Mouse (Mus musculus) liver, postnatal 0 days (tissue): ENCODE results near the gene Nod2. TPM values are rescaled to one million over a fixed set of nuclear protein-coding genes. Genes with fewer than 3 reads are reported as not detected.
A peak's percentile ranks its signal among the peaks of the same experiment; 100 is the strongest.

Experiments
- ATAC-seq: fragments of 200-750 bp; cut with Nextera tagmentation; 2 replicates; pipeline ENCODE4 v1.8.0; 2017; ENCODE audit warnings: mild to moderate bottlenecking, moderate library complexity
- DNase-seq: peaks from one replicate; pipeline ENCODE4 v3.0.0-alpha.2; 2016
- H3K27ac ChIP-seq: fragments of 300-500 bp; sonication (generic); 2 replicates; pipeline ENCODE4 v1.5.1; 2014; ENCODE audit warnings: antibody characterized with exemption, moderate library complexity, mild to moderate bottlenecking, low read depth
- H3K27me3 ChIP-seq: fragments of 300-500 bp; sonication (generic); 2 replicates; pipeline ENCODE4 v1.6.1; 2014; ENCODE audit warnings: low read length, control low read depth, mixed read lengths; ENCODE audit not compliant: insufficient read depth
- H3K36me3 ChIP-seq: fragments of 300-500 bp; sonication (generic); replicated peaks from 2 replicates; pipeline ENCODE4 v1.6.1; 2014; ENCODE audit warnings: mild to moderate bottlenecking, control low read depth, low read length, moderate library complexity, mixed read lengths; ENCODE audit not compliant: insufficient read depth
- H3K4me1 ChIP-seq: fragments of 300-500 bp; sonication (generic); 2 replicates; pipeline ENCODE4 v1.6.1; 2014; ENCODE audit warnings: antibody characterized with exemption, mild to moderate bottlenecking, control low read depth; ENCODE audit not compliant: insufficient read depth
- H3K4me2 ChIP-seq: fragments of 300-500 bp; sonication (generic); 2 replicates; pipeline ENCODE4 v1.6.1; 2014; ENCODE audit warnings: low read depth, mild to moderate bottlenecking, low read length, moderate library complexity, mixed read lengths
- H3K4me3 ChIP-seq: fragments of 300-500 bp; sonication (generic); 2 replicates; pipeline ENCODE4 v1.5.1; 2014; ENCODE audit warnings: low read depth, low read length
- H3K9ac ChIP-seq: fragments of 300-500 bp; sonication (generic); replicated peaks from 2 replicates; pipeline ENCODE4 v1.6.1; 2014; ENCODE audit warnings: mild to moderate bottlenecking, moderate library complexity
- H3K9me3 ChIP-seq: fragments of 300-500 bp; sonication (generic); 2 replicates; pipeline ENCODE4 v1.6.1; 2016; ENCODE audit warnings: mild to moderate bottlenecking, control low read depth, low read length, mixed read lengths
- CTCF ChIP-seq: sonication (generic); IDR thresholded peaks from 2 replicates; pipeline ENCODE4 v1.5.1; 2016; ENCODE audit warnings: antibody characterized with exemption, low read depth
- EP300 ChIP-seq: IDR thresholded peaks from 2 replicates; pipeline ENCODE4 v1.6.1; 2016; ENCODE audit warnings: antibody characterized with exemption, low read depth, mild to moderate bottlenecking
- WGBS: fragments of 180-500 bp; shearing (Covaris S2); extraction: QIAGEN DNeasy Blood & Tissue Kit; methylation state at CpG from one replicate; pipeline ENCODE4 v1.1.7; 2014; ENCODE audit not compliant: insufficient replicate concordance; 5-methylcytosine and 5-hydroxymethylcytosine counted together
- polyA plus RNA-seq: library from polyadenylated mRNA; unstranded; fragments of >200 nt; fragmentation: Nextera tagmentation; extraction: Ambion mirVana; gene quantifications from 2 replicates; pipeline ENCODE4 v1.2.1, GENCODE M21; 2015

Nod2 gene
- polyA plus RNA-seq, 1 experiment from 2014 or later, result 0.07 TPM

DNA sequence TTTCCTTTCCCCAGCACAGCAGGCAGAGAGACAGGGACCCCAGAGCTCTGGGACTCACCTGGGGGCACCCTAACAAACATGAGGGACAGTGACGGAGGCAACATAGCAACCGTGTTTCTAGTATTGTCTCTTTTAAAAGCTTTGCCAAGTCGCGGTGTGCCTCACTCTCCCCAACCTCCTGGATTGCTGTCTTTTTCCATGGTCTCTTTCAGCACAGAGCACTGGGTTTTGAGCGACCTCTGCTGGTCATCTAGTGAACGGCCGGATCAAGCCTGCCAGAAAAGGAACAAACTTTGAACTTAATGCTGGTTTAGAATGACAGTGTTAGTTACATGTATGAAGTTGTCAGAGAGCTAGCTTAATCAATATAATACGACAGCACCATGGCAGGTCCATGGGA, 25.7 kb upstream of the Nod2 start:
- Histone ChIP-seq H3K4me3 (no peak overlapping the region), H3K4me1 (no peaks in the 10 kb centered on the region), H3K4me2 (no peak overlapping the region), H3K27ac (no peak overlapping the region), H3K36me3 (no peaks in the 10 kb centered on the region), H3K27me3 (no peaks in the 10 kb centered on the region), H3K9ac (no peak overlapping the region), H3K9me3 (no peaks in the 10 kb centered on the region)
- ATAC-seq (peak; percentile 25; the same call in 1 of the 2 replicates), DNase-seq (peak; percentile 78)
- TF ChIP-seq EP300 (no peak), CTCF (peak; percentile 94)
- 1% methylated on average over 8 of the region's 8 CpGs for WGBS

DNA sequence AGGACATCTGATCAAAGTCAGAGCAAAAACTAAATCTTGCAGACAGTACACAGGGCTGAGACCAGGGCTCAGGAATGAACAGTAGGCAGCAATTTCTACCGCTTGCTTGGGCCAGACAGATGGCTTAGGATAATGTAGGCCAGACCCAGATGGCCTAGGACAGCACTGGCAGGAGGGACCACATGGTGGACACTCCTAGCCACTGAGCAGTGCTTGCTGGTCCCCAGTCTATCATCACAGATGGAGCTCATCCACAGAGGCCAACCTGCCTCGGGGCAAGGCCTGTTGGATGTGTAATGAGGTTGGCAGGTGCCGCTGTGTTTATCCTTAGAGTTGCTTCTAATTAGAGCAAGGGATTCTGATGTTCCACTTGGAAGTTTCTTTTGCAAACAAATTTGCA, 23.8 kb upstream of the Nod2 start:
- Histone ChIP-seq H3K27ac (no peak overlapping the region), H3K4me2 (no peak overlapping the region), H3K9me3 (no peaks in the 10 kb centered on the region), H3K9ac (no peak overlapping the region), H3K27me3 (peaks cover 4% of the 10 kb centered on the region; the same call in 1 of the 2 replicates), H3K36me3 (peaks cover 5% of the 10 kb centered on the region; the same call in 1 of the 2 replicates), H3K4me3 (no peak overlapping the region), H3K4me1 (peaks cover 10% of the 10 kb centered on the region)
- WGBS, result 88% methylated on average over 3 of the region's 3 CpGs
- no peak for ATAC-seq
- no peak for TF ChIP-seq EP300
- TF ChIP-seq CTCF, result no peak
- DNase-seq, result no peak

DNA sequence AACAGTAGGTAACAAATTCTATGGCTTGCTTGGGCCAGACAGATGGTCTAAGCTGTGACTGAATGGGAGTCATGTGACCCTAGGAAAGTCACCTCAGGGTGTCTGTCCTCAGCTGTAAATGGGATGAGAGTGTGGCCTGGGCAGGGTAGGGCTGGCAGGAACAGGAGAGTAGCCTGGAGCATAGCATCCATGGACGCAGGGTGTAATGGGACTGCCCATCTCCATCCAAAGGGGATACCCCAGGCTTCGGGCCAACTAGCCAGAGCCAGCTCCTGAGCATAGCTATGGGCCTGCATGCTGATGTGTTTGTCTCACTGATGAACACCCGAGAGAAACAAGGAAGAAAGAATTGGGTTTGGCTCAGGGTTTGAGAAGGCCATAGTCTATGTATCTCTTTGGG, 22.8 kb upstream of the Nod2 start:
- no peak overlapping the region for H3K4me3 ChIP-seq
- H3K9ac ChIP-seq, result no peak overlapping the region
- 73% methylated on average over 3 of the region's 3 CpGs for WGBS
- DNase-seq (no peak), ATAC-seq (no peak)
- peaks cover 13% of the 10 kb centered on the region for H3K36me3 ChIP-seq
- no peaks in the 10 kb centered on the region for H3K9me3 ChIP-seq
- H3K27ac ChIP-seq, result no peak overlapping the region
- peaks cover 10% of the 10 kb centered on the region for H3K27me3 ChIP-seq
- no peak for TF ChIP-seq CTCF
- no peak for TF ChIP-seq EP300
- no peak overlapping the region for H3K4me2 ChIP-seq
- peaks cover 10% of the 10 kb centered on the region for H3K4me1 ChIP-seq

DNA sequence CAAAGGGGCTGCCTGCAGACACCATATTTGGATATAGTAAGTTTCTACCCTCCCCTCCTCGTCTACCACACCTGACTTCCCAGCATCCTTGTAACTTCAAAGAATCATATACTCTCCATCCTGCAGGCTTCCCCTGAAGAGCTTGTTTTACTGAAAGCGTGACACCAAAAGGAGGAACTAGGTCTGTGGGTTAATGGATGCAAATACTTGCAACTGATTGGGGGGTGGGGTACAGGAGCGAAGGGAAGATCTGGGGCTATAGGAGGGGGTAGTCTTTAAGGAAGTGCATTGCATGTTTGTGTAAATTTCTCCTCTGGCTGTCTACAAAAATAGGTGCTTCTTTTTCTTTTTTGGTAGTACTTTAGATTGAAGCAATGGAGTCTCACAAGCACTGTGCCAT, 20.7 kb upstream of the Nod2 start:
- Histone ChIP-seq H3K4me3 (no peak overlapping the region), H3K9me3 (no peaks in the 10 kb centered on the region), H3K9ac (no peak overlapping the region), H3K27me3 (peaks cover 10% of the 10 kb centered on the region), H3K27ac (no peak overlapping the region), H3K4me1 (peaks cover 10% of the 10 kb centered on the region), H3K4me2 (no peak overlapping the region), H3K36me3 (peaks cover 26% of the 10 kb centered on the region)
- ATAC-seq, result no peak
- WGBS, result 38% methylated on average over 3 of the region's 3 CpGs
- TF ChIP-seq CTCF, result no peak
- TF ChIP-seq EP300, result no peak
- no peak for DNase-seq

DNA sequence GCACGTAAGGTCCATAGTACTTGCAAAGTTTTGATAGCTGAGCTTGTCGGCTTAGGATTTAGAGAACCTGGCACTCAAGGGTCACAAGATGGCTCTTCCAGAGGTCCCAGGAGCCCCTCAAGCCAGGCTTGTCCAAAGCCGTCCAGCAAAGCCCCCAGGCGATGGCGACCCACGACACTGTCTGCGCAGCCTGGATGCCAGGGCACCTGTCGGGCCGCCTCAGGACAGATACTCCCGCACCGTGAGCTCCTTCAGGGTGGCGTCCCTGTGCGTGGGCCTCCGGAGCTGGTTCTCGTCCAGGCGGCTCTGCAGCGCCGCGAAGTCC, 20.2 kb upstream of the Nod2 start:
- no peak for TF ChIP-seq CTCF
- TF ChIP-seq EP300, result no peak
- H3K4me2 ChIP-seq, result peak overlapping the region; percentile 66
- peaks cover 10% of the 10 kb centered on the region for H3K4me1 ChIP-seq
- H3K36me3 ChIP-seq, result peaks cover 29% of the 10 kb centered on the region
- H3K4me3 ChIP-seq, result peak overlapping the region; percentile 35
- no peak overlapping the region for H3K27ac ChIP-seq
- WGBS, result 29% methylated on average over 19 of the region's 19 CpGs
- peaks cover 10% of the 10 kb centered on the region for H3K27me3 ChIP-seq
- no peak for ATAC-seq
- no peak for DNase-seq
- H3K9ac ChIP-seq, result no peak overlapping the region
- no peaks in the 10 kb centered on the region for H3K9me3 ChIP-seq

DNA sequence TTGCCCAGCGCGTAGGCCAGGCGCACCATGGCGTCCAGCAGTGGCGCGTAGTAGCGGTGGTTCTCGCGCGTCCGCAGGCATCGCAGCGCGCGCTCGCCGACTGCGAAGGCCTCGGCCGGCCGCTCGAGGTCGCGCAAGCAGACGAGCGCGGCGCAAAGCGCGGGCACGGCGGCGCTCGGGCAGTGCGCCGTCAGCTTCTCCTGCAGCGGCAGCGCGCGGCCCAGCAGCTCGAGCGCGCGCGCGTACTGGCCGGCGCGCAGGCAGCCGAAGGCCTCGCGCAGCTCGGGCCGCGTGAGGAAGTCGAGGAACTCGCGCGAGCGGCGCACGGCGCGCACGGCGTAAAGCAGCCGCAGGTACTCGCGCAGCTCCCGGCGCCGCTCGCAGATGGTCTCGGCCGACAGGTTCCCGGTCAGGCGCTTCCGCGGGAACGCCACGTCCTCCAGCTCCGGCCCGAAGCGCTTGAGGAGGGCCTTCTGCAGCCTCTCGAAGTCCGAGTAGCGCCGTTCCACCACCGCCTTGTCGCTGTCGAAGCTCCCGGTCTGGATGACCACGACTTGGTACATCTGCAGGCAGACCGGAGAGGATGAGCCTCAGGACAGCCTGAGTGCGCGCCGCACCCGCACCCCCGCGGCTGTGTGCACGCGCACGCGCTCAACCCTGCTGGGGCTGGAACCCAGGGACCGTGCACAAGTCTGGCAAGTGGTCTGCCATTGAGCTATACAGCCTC, 19.7 kb upstream of the Nod2 start:
- peak overlapping the region; percentile 35 for H3K4me3 ChIP-seq
- peak; percentile 55 for DNase-seq
- H3K27ac ChIP-seq, result no peak overlapping the region
- H3K9ac ChIP-seq, result peak overlapping the region; percentile 41; the same call in 1 of the 2 replicates
- peaks cover 10% of the 10 kb centered on the region for H3K27me3 ChIP-seq
- H3K4me2 ChIP-seq, result peak overlapping the region; percentile 66
- 6% methylated on average over 100 of the region's 105 CpGs for WGBS
- H3K4me1 ChIP-seq, result peaks cover 10% of the 10 kb centered on the region
- ATAC-seq, result peak; percentile 76
- no peak for TF ChIP-seq EP300
- TF ChIP-seq CTCF, result no peak
- peaks cover 31% of the 10 kb centered on the region for H3K36me3 ChIP-seq
- H3K9me3 ChIP-seq, result no peaks in the 10 kb centered on the region
